Mouse (Mus musculus) granulocyte monocyte progenitor cell, adult 5-6 weeks (primary cell): ENCODE measurements around the gene Nek8. TPM values are rescaled to one million over a fixed set of nuclear protein-coding genes. Genes with fewer than 3 reads are reported as not detected.
A peak's percentile ranks its signal among the peaks of the same experiment; 100 is the strongest.

Source experiments
- ATAC-seq: replicated peaks from 2 replicates; pipeline ENCODE4 v1.8.0; 2016; ENCODE audit warnings: mild to moderate bottlenecking, moderate TSS enrichment, inconsistent platforms; ENCODE audit not compliant: poor library complexity, severe bottlenecking
- total RNA-seq, 2 experiments: library from RNA; stranded (forward) in 1 of 2; stranded (reverse) in 1 of 2; fragments of 200-712, 200-1000 nt in 1 of 2; fragments of >200 nt in 1 of 2; fragmentation: Nextera tagmentation in 1 of 2; gene quantifications; 2 replicates each; pipeline ENCODE4 v1.2.3; 2014 to 2017

Nek8 gene
- total RNA-seq, 2 experiments from 2014 or later = 3.5 to 5.8 TPM

GRCm38 (mm10) chr11:78183884-78184514 is 7.5 kb upstream of the Nek8 start:
- no peak for ATAC-seq

- ATAC-seq = peak; percentile 85
Observed at GRCm38 (mm10) chr11:78182961-78183844, 6.7 kb upstream of the Nek8 start, which contains the start of gene Rpl23a. Gene Rpl23a (minus strand): TSS chr11:78183584.

- ATAC-seq = no peak
Observed at GRCm38 (mm10) chr11:78182450-78182849, 6.0 kb upstream of the Nek8 start.

GRCm38 (mm10) chr11:78181830-78182357 is 5.4 kb upstream of the Nek8 start:
- no peak for ATAC-seq

- ATAC-seq = no peak
Observed at GRCm38 (mm10) chr11:78180081-78180761, 3.7 kb upstream of the Nek8 start.

GRCm38 (mm10) chr11:78179438-78179999 is 3.0 kb upstream of the Nek8 start:
- ATAC-seq = no peak

GRCm38 (mm10) chr11:78178859-78179437 is 2.5 kb upstream of the Nek8 start:
- ATAC-seq = no peak

- peak; percentile 63 for ATAC-seq
Observed at GRCm38 (mm10) chr11:78177903-78178858, 1.7 kb upstream of the Nek8 start.

GRCm38 (mm10) chr11:78177437-78177836 is 962 bp upstream of the Nek8 start:
- peak; percentile 45 for ATAC-seq

GRCm38 (mm10) chr11:78176905-78177331 is 443 bp upstream of the Nek8 start:
- no peak for ATAC-seq

- ATAC-seq = no peak
Observed at GRCm38 (mm10) chr11:78175771-78176401, 589 bp downstream of the Nek8 start.

- ATAC-seq = no peak
Observed at GRCm38 (mm10) chr11:78174506-78174905, 2.0 kb downstream of the Nek8 start.

- no peak for ATAC-seq
Observed at GRCm38 (mm10) chr11:78172748-78173383, 3.6 kb downstream of the Nek8 start.

GRCm38 (mm10) chr11:78172034-78172747 is 4.3 kb downstream of the Nek8 start:
- ATAC-seq = no peak

GRCm38 (mm10) chr11:78171328-78171727 is 5.1 kb downstream of the Nek8 start:
- no peak for ATAC-seq

GRCm38 (mm10) chr11:78170306-78170705 is 6.2 kb downstream of the Nek8 start:
- ATAC-seq = no peak
